ENCODE assay signal across 9 mouse cellular contexts in genomic region chr16:19761691-19762090, GRCm38 (mm10). TPM values are rescaled to one million over a fixed set of nuclear protein-coding genes. Genes with fewer than 3 reads are reported as not detected.
DNase-seq lines count a peak whose midpoint lies in the region; ATAC-seq lines count a peak whose summit lies in the region.
"Had no signal": no experiment of that assay in that cellular context is flagged by ENCODE, and none has a peak within 500 bp of the region (broad histone marks: within the 10 kb centered on the region; RNA-seq: fewer than 3 reads in every experiment).

No protein-coding gene starts in this region.

- peak overlapping the region; percentile 83; the same call in 1 of the 2 replicates for H3K9ac ChIP-seq in kidney, embryonic 14.5 days (ENCODE audit: low read depth, low read length)
- H3K9ac ChIP-seq in forebrain, embryonic 14.5 days (ENCODE audit: low read length), result peak overlapping the region; percentile 89
- H3K9ac ChIP-seq in liver, embryonic 12.5 days, result no peak overlapping the region
- peak overlapping the region; percentile 97 for H3K9ac ChIP-seq in neural tube, embryonic 13.5 days

- 50% methylated on average over 1 of the region's 1 CpGs for WGBS in kidney, embryonic 14.5 days
- WGBS in forebrain, embryonic 14.5 days, result 29% methylated on average over 1 of the region's 1 CpGs
- 61% methylated on average over 1 of the region's 1 CpGs for WGBS in liver, embryonic 12.5 days (ENCODE audit: insufficient replicate concordance)
- WGBS in neural tube, embryonic 13.5 days, result 48% methylated on average over 1 of the region's 1 CpGs

- no peaks in the 10 kb centered on the region for H3K4me1 ChIP-seq in kidney, embryonic 14.5 days (ENCODE audit: control insufficient read depth, insufficient read depth, low read length)
- peaks cover 5% of the 10 kb centered on the region for H3K4me1 ChIP-seq in forebrain, embryonic 14.5 days (ENCODE audit: control insufficient read depth, insufficient read depth, low read length)
- H3K4me1 ChIP-seq in liver, embryonic 12.5 days, result no peaks in the 10 kb centered on the region
- peaks cover 18% of the 10 kb centered on the region for H3K4me1 ChIP-seq in neural tube, embryonic 13.5 days (replicated peaks)

- H3K27ac ChIP-seq in kidney, embryonic 14.5 days (ENCODE audit: low read depth, low read length), result no peak overlapping the region
- no peak overlapping the region for H3K27ac ChIP-seq in forebrain, embryonic 14.5 days (ENCODE audit: low read depth, low read length)
- H3K27ac ChIP-seq in liver, embryonic 12.5 days, result no peak overlapping the region
- 0 out of 2 replicates have a peak overlapping the region, but pooled peaks have one; percentile 92 for H3K27ac ChIP-seq in neural tube, embryonic 13.5 days (replicated peaks)
- H3K27ac ChIP-seq: heart, adult 2 months had no signal

- H3K4me3 ChIP-seq in kidney, embryonic 14.5 days (ENCODE audit: low read length), result peak overlapping the region; percentile 64
- peak overlapping the region; percentile 69 for H3K4me3 ChIP-seq in forebrain, embryonic 14.5 days (ENCODE audit: low read depth, low read length)
- peak overlapping the region; percentile 9; the same call in 1 of the 2 replicates for H3K4me3 ChIP-seq in liver, embryonic 12.5 days
- peak overlapping the region; percentile 78 for H3K4me3 ChIP-seq in neural tube, embryonic 13.5 days

- H3K9me3 ChIP-seq in kidney, embryonic 14.5 days (ENCODE audit: control insufficient read depth, low read length), result no peaks in the 10 kb centered on the region
- H3K9me3 ChIP-seq in forebrain, embryonic 14.5 days (replicated peaks; ENCODE audit: control insufficient read depth, low read length), result no peaks in the 10 kb centered on the region
- 0 out of 2 replicates have a peak, but pooled peaks cover 4% of the 10 kb centered on the region for H3K9me3 ChIP-seq in liver, embryonic 12.5 days (replicated peaks)
- no peaks in the 10 kb centered on the region for H3K9me3 ChIP-seq in neural tube, embryonic 13.5 days

- no peaks in the 10 kb centered on the region for H3K27me3 ChIP-seq in kidney, embryonic 14.5 days (ENCODE audit: control insufficient read depth, insufficient read depth, low read length)
- H3K27me3 ChIP-seq in forebrain, embryonic 14.5 days (replicated peaks; ENCODE audit: control insufficient read depth, insufficient read depth, low read length), result no peaks in the 10 kb centered on the region
- H3K27me3 ChIP-seq in liver, embryonic 12.5 days (replicated peaks), result peaks cover 25% of the 10 kb centered on the region
- H3K27me3 ChIP-seq in neural tube, embryonic 13.5 days, result no peaks in the 10 kb centered on the region

- H3K4me2 ChIP-seq in kidney, embryonic 14.5 days (replicated peaks; ENCODE audit: low read depth, low read length), result peak overlapping the region; percentile 77
- H3K4me2 ChIP-seq in forebrain, embryonic 14.5 days (ENCODE audit: low read length), result peak overlapping the region; percentile 65
- H3K4me2 ChIP-seq in liver, embryonic 12.5 days, result peak overlapping the region; percentile 67
- H3K4me2 ChIP-seq in neural tube, embryonic 13.5 days, result peak overlapping the region; percentile 72

- DNase-seq in kidney, postnatal 36 days, result no peak
- DNase-seq in forebrain, embryonic 14.5 days (ENCODE audit: low spot score), result peak; percentile 12
- no peak for DNase-seq in ovary, adult 18-20 months (ENCODE audit: low spot score)
- DNase-seq in kidney, adult 11 months, result no peak
- no peak for DNase-seq in gastrocnemius, adult 8-10 months (ENCODE audit: low spot score in 2 of 2)

- no peak for ATAC-seq in kidney, embryonic 14.5 days (ENCODE audit: low FRiP score, low TSS enrichment)
- no peak for ATAC-seq in forebrain, embryonic 14.5 days
- no peak for ATAC-seq in liver, embryonic 12.5 days
- ATAC-seq in neural tube, embryonic 13.5 days (ENCODE audit: low read depth), result no peak

- H3K36me3 ChIP-seq in kidney, embryonic 14.5 days (ENCODE audit: control insufficient read depth, insufficient read depth, low read length), result peaks cover 8% of the 10 kb centered on the region; the same call in 1 of the 2 replicates
- H3K36me3 ChIP-seq in forebrain, embryonic 14.5 days (ENCODE audit: control insufficient read depth, insufficient read depth, low read length), result peaks cover 20% of the 10 kb centered on the region
- 0 out of 2 replicates have a peak, but pooled peaks cover 3% of the 10 kb centered on the region for H3K36me3 ChIP-seq in liver, embryonic 12.5 days
- H3K36me3 ChIP-seq in neural tube, embryonic 13.5 days, result peaks cover 22% of the 10 kb centered on the region

RNA-seq across cellular contexts. Expression of gene B3gnt5, which starts 1.7 kb away (rescaled TPM):
- polyA plus RNA-seq in kidney, embryonic 14.5 days (2014; fragmentation: Nextera tagmentation; extraction: Ambion mirVana), result 15.5 and 21.9 TPM in 2 replicates
- 61.0 and 67.3 TPM in 2 replicates for polyA plus RNA-seq in forebrain, embryonic 14.5 days (2014; fragmentation: Nextera tagmentation; extraction: Ambion mirVana)
- polyA plus RNA-seq in liver, embryonic 12.5 days (2016; fragmentation: Nextera tagmentation; extraction: Ambion mirVana), result 1.9 and 3.0 TPM in 2 replicates
- polyA plus RNA-seq in neural tube, embryonic 13.5 days (2015; fragmentation: Nextera tagmentation; extraction: Ambion mirVana), result 40.1 and 43.1 TPM in 2 replicates
- total RNA-seq in gastrocnemius, adult 8-10 months (2022), result under 1 TPM in 1 of 4 experiments, not detected in 3; 0.10 TPM

RNA-seq across cellular contexts. Expression of gene Lamp3, which starts 55.5 kb away (rescaled TPM):
- polyA plus RNA-seq in kidney, embryonic 14.5 days (2014; fragmentation: Nextera tagmentation; extraction: Ambion mirVana), result 0.06 TPM in 1 of 2 replicates, not detected in the other
- not detected in 2 replicates for polyA plus RNA-seq in forebrain, embryonic 14.5 days (2014; fragmentation: Nextera tagmentation; extraction: Ambion mirVana)
- not detected in 2 replicates for polyA plus RNA-seq in liver, embryonic 12.5 days (2016; fragmentation: Nextera tagmentation; extraction: Ambion mirVana)
- polyA plus RNA-seq in neural tube, embryonic 13.5 days (2015; fragmentation: Nextera tagmentation; extraction: Ambion mirVana), result 0.08 and 0.12 TPM in 2 replicates
- not detected for total RNA-seq in gastrocnemius, adult 8-10 months (2022)

Comparison
In these comparisons a context has a peak if more than half of its experiments do, and no peak if none do; other contexts are left out.
1. H3K4me3 ChIP-seq: peak in every context shown above with its lines; median percentile 78 in neural tube, embryonic 13.5 days; 69 in forebrain, embryonic 14.5 days; 64 in kidney, embryonic 14.5 days; 9 in liver, embryonic 12.5 days.